Mouse (Mus musculus) liver, embryonic 14.5 days (tissue): ENCODE measurements at regions not wholly inside any gene's neighbourhood (a gene's known extent, or its start where the extent isn't known, plus 50 kb on each side); places are given as distances from the start of the nearest gene placed in this dataset.

Experiments used
- CTCF ChIP-seq: IDR thresholded peaks from 2 replicates; pipeline ENCODE4 v1.5.1; 2016; ENCODE audit warnings: antibody characterized with exemption, low read depth, control low read depth
- EP300 ChIP-seq: IDR thresholded peaks from 2 replicates; pipeline ENCODE4 v1.6.1; 2016; ENCODE audit warnings: antibody characterized with exemption, low read depth

- TF ChIP-seq EP300: no peak
- no peak for TF ChIP-seq CTCF
Observed at GRCm38 (mm10) chr16:51041311-51041710, 450.4 kb upstream of the Ccdc54 start.
